Comparison of ENCODE assay signal across 11 mouse cellular contexts in the genomic region with DNA sequence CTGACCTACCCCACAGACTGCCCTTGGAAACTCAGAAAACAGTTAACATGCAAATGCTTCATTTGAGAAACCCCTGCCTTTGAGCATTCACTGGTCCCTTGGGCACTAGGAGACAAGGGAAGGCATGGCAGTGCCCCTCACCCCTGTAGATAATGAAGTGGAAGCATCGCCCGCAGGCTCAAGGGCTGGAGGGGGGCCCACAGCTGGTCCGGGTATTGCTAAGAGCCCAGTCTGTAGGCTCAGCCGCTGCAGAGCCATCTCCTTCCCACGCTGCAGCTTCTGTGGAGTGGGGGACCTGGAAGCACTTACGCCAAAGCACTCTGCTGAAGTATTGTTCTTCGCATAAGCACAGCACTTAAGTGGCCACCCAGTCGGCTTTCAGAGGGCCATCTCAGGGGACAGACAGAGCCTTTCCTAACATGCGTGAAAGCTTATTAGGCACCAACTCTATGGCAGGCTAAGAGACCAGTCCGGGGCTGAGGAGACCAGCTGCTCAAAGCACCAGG. TPM values are rescaled to one million over a fixed set of nuclear protein-coding genes. Genes with fewer than 3 reads are reported as not detected.
DNase-seq lines count a peak whose midpoint lies in the region; ATAC-seq lines count a peak whose summit lies in the region.
"Had no signal": no experiment of that assay in that cellular context is flagged by ENCODE, and none has a peak within 500 bp of the region (broad histone marks: within the 10 kb centered on the region; RNA-seq: fewer than 3 reads in every experiment).

No protein-coding gene starts in this region.

- H3K4me2 ChIP-seq in forebrain, embryonic 12.5 days, result peak overlapping the region; percentile 39
- H3K4me2 ChIP-seq in intestine, embryonic 16.5 days (ENCODE audit: low read depth, low read length), result no peak overlapping the region; the same call in 1 of the 2 replicates
- peak overlapping the region; percentile 2 for H3K4me2 ChIP-seq in neural tube, embryonic 13.5 days
- H3K4me2 ChIP-seq: limb, embryonic 15.5 days; stomach, embryonic 15.5 days had no signal

- ATAC-seq in forebrain, embryonic 12.5 days (ENCODE audit: low FRiP score), result peak; percentile 81
- peak; percentile 53 for ATAC-seq in intestine, embryonic 16.5 days
- peak; percentile 76 for ATAC-seq in neural tube, embryonic 13.5 days (ENCODE audit: low read depth)
- no peak for ATAC-seq in cerebellum, adult (ENCODE audit: insufficient number of reproducible peaks, low FRiP score, low TSS enrichment)
- ATAC-seq: Patski had no signal

- H3K9me3 ChIP-seq in forebrain, embryonic 12.5 days, result no peaks in the 10 kb centered on the region
- no peaks in the 10 kb centered on the region for H3K9me3 ChIP-seq in intestine, embryonic 16.5 days (ENCODE audit: control insufficient read depth, low read length)
- no peaks in the 10 kb centered on the region for H3K9me3 ChIP-seq in neural tube, embryonic 13.5 days
- H3K9me3 ChIP-seq: limb, embryonic 15.5 days; stomach, embryonic 15.5 days had no signal

- no peaks in the 10 kb centered on the region for H3K36me3 ChIP-seq in forebrain, embryonic 12.5 days (replicated peaks)
- no peaks in the 10 kb centered on the region for H3K36me3 ChIP-seq in intestine, embryonic 16.5 days (ENCODE audit: control insufficient read depth, insufficient read depth, low read length)
- H3K36me3 ChIP-seq in neural tube, embryonic 13.5 days, result no peaks in the 10 kb centered on the region
- H3K36me3 ChIP-seq: limb, embryonic 15.5 days; stomach, embryonic 15.5 days had no signal

- peaks cover 50% of the 10 kb centered on the region for H3K27me3 ChIP-seq in forebrain, embryonic 12.5 days
- H3K27me3 ChIP-seq in intestine, embryonic 16.5 days (replicated peaks; ENCODE audit: control insufficient read depth, insufficient read depth, low read length), result 0 out of 2 replicates have a peak, but pooled peaks cover 3% of the 10 kb centered on the region
- H3K27me3 ChIP-seq in neural tube, embryonic 13.5 days, result no peaks in the 10 kb centered on the region
- H3K27me3 ChIP-seq: stomach, embryonic 15.5 days had no signal

- peak; percentile 17 for DNase-seq in layer of hippocampus, adult 9-11 months
- no peak for DNase-seq in layer of hippocampus, adult 18-20 months (ENCODE audit: low spot score in 2 of 2)
- DNase-seq in urinary bladder, postnatal 36 days (ENCODE audit: low spot score in 2 of 2), result no peak
- no peak for DNase-seq in yolk sac, embryonic 10.5 days (ENCODE audit: low spot score)

- no peak overlapping the region for H3K9ac ChIP-seq in forebrain, embryonic 12.5 days
- H3K9ac ChIP-seq in intestine, embryonic 16.5 days (ENCODE audit: low read depth, low read length), result no peak overlapping the region
- H3K9ac ChIP-seq in neural tube, embryonic 13.5 days, result no peak overlapping the region; the same call in 1 of the 2 replicates
- H3K9ac ChIP-seq: limb, embryonic 15.5 days; stomach, embryonic 15.5 days had no signal

- peaks cover 58% of the 10 kb centered on the region for H3K4me1 ChIP-seq in forebrain, embryonic 12.5 days
- no peaks in the 10 kb centered on the region for H3K4me1 ChIP-seq in intestine, embryonic 16.5 days (ENCODE audit: control insufficient read depth, insufficient read depth, low read length)
- H3K4me1 ChIP-seq in neural tube, embryonic 13.5 days (replicated peaks), result peaks cover 59% of the 10 kb centered on the region
- H3K4me1 ChIP-seq: stomach, embryonic 15.5 days had no signal

- H3K27ac ChIP-seq in forebrain, embryonic 12.5 days, result peak overlapping the region; percentile 65
- no peak overlapping the region for H3K27ac ChIP-seq in intestine, embryonic 16.5 days (ENCODE audit: low read length)
- peak overlapping the region; percentile 72 for H3K27ac ChIP-seq in neural tube, embryonic 13.5 days (replicated peaks)
- H3K27ac ChIP-seq: limb, embryonic 15.5 days; stomach, embryonic 15.5 days had no signal

- 0 out of 2 replicates have a peak overlapping the region, but pooled peaks have one; percentile 1 for H3K4me3 ChIP-seq in forebrain, embryonic 12.5 days (replicated peaks)
- H3K4me3 ChIP-seq in intestine, embryonic 16.5 days (ENCODE audit: low read length), result peak overlapping the region; percentile 0; the same call in 1 of the 2 replicates
- no peak overlapping the region for H3K4me3 ChIP-seq in neural tube, embryonic 13.5 days
- H3K4me3 ChIP-seq: limb, embryonic 15.5 days; stomach, embryonic 15.5 days had no signal

- WGBS in forebrain, embryonic 12.5 days, result 3% methylated on average over 10 of the region's 10 CpGs
- WGBS in intestine, embryonic 16.5 days, result 44% methylated on average over 10 of the region's 10 CpGs
- WGBS in neural tube, embryonic 13.5 days, result 9% methylated on average over 10 of the region's 10 CpGs

RNA-seq across cellular contexts. Expression of gene Scmh1, which starts 35.2 kb away (rescaled TPM):
- total RNA-seq in layer of hippocampus, adult 18-20 months (2021), result 10 to 100 TPM; 75.6 to 78.5 TPM
- polyA plus RNA-seq in forebrain, embryonic 12.5 days (2016; fragmentation: Nextera tagmentation; extraction: Ambion mirVana), result 44.6 and 52.7 TPM in 2 replicates
- 22.6 and 24.0 TPM in 2 replicates for polyA plus RNA-seq in intestine, embryonic 16.5 days (2015; fragmentation: Nextera tagmentation; extraction: Ambion mirVana)
- 82.6 and 93.1 TPM in 2 replicates for polyA plus RNA-seq in neural tube, embryonic 13.5 days (2015; fragmentation: Nextera tagmentation; extraction: Ambion mirVana)
